Mouse (Mus musculus) neural tube, embryonic 14.5 days (tissue): ENCODE measurements around the gene Usp11. TPM values are rescaled to one million over a fixed set of nuclear protein-coding genes. Genes with fewer than 3 reads are reported as not detected.
"Not testable (repeated sequence)": the region's sequence is repeated elsewhere in the genome, so short reads cannot be mapped to it uniquely, and the experiment has no call there.

ENCODE experiments used
- ATAC-seq: fragments of 200-750 bp; cut with Nextera tagmentation; 2 replicates; pipeline ENCODE4 v1.8.0; 2017; ENCODE audit warnings: low read depth, mild to moderate bottlenecking, moderate TSS enrichment, moderate library complexity
- H3K27ac ChIP-seq: fragments of 300-500 bp; sonication (generic); 2 replicates; pipeline ENCODE4 v1.5.1; 2014; ENCODE audit warnings: low read depth, mild to moderate bottlenecking, control low read depth, low read length, moderate library complexity, mixed read lengths
- H3K27me3 ChIP-seq: fragments of 300-500 bp; sonication (generic); 2 replicates; pipeline ENCODE4 v1.6.1; 2014; ENCODE audit warnings: low read length; ENCODE audit not compliant: control insufficient read depth, insufficient read depth
- H3K36me3 ChIP-seq: fragments of 300-500 bp; sonication (generic); 2 replicates; pipeline ENCODE4 v1.6.1; 2014; ENCODE audit warnings: low read length, mixed read lengths; ENCODE audit not compliant: control insufficient read depth, insufficient read depth
- H3K4me1 ChIP-seq: fragments of 300-500 bp; sonication (generic); 2 replicates; pipeline ENCODE4 v1.6.1; 2014; ENCODE audit warnings: low read length; ENCODE audit not compliant: control insufficient read depth, insufficient read depth
- H3K4me2 ChIP-seq: fragments of 300-500 bp; sonication (generic); 2 replicates; pipeline ENCODE4 v1.6.1; 2014; ENCODE audit warnings: mild to moderate bottlenecking, low read depth, low read length, control low read depth
- H3K4me3 ChIP-seq: fragments of 300-500 bp; sonication (generic); 2 replicates; pipeline ENCODE4 v1.5.1; 2014; ENCODE audit warnings: low read depth, low read length, control low read depth, mixed read lengths
- H3K9ac ChIP-seq: fragments of 300-500 bp; sonication (generic); replicated peaks from 2 replicates; pipeline ENCODE4 v1.6.1; 2014; ENCODE audit warnings: low read depth, mild to moderate bottlenecking, control low read depth, low read length, mixed read lengths
- H3K9me3 ChIP-seq: fragments of 300-500 bp; sonication (generic); 2 replicates; pipeline ENCODE4 v1.6.1; 2016; ENCODE audit warnings: low read length; ENCODE audit not compliant: control insufficient read depth
- WGBS: fragments of 180-500 bp; shearing (Covaris S2); extraction: QIAGEN DNeasy Blood & Tissue Kit; methylation state at CpG from one replicate; pipeline ENCODE4 v1.1.7; 2014; 5-methylcytosine and 5-hydroxymethylcytosine counted together
- polyA plus RNA-seq: library from polyadenylated mRNA; unstranded; fragments of >200 nt; fragmentation: Nextera tagmentation; extraction: Ambion mirVana; gene quantifications from 2 replicates; pipeline ENCODE4 v1.2.1, GENCODE M21; 2014

Usp11 gene
- polyA plus RNA-seq, 1 experiment from 2014 or later, result 85.9 TPM

DNA sequence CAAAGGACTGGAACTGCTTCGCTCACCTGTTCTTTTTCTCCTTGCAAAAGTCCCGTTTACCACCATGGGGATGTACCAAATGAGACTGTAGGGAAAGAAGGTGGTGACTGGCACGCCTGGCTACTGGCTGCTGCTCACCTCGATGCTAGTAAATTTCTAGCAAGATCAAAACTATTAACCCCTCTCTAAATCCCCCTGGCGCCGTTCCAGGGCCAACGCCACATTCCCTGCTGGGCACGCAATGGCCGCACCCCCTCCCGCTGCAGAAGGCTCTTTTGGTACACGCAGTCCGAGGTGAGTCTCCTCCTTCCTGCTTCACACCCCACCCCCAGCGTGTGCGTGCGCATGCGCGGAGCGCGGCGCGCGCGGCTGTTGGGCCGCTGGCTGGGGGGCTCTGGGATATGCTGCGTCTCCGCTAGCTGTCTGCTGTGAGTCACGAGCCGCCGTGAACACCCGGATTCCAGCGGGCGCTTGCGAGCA lies 15.6 kb upstream of the Usp11 start:
- Histone ChIP-seq H3K4me1 (0 out of 2 replicates have a peak, but pooled peaks cover 4% of the 10 kb centered on the region), H3K4me2 (peak overlapping the region; percentile 56), H3K9ac (peak overlapping the region; percentile 71), H3K9me3 (no peaks in the 10 kb centered on the region), H3K36me3 (no peaks in the 10 kb centered on the region; the same call in none of the 2 replicates), H3K27ac (peak overlapping the region; percentile 90), H3K27me3 (no peaks in the 10 kb centered on the region), H3K4me3 (peak overlapping the region; percentile 62)
- peak; percentile 94 for ATAC-seq
- 19% methylated on average over 26 of the region's 33 CpGs for WGBS

DNA sequence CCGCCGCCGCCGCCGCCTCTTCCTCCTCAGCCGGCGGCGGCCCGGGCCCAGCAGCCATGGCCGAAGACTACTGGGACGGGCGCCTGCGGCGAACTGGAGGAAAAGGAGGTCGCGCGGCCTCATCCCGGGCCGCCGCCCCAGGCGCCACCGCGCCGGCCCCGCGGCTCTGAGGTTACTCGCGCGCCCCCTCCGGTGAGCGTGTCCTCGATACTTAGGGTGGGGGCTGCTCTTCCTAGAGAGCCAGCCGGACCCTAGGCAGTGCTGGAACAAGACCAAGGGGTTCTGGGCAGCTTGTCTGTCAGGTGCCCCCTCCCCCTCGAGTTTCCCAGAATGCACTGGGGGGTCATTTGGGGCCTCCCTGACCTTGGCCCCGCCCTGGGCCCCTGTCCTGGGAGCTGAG lies 15.1 kb upstream of the Usp11 start:
- peak overlapping the region; percentile 90 for H3K27ac ChIP-seq
- ATAC-seq, result peak; percentile 59
- no peaks in the 10 kb centered on the region for H3K9me3 ChIP-seq
- WGBS, result 12% methylated on average over 18 of the region's 35 CpGs
- peak overlapping the region; percentile 56 for H3K4me2 ChIP-seq
- peak overlapping the region; percentile 62 for H3K4me3 ChIP-seq
- no peaks in the 10 kb centered on the region for H3K27me3 ChIP-seq
- H3K36me3 ChIP-seq, result no peaks in the 10 kb centered on the region; the same call in 1 of the 2 replicates
- H3K4me1 ChIP-seq, result 0 out of 2 replicates have a peak, but pooled peaks cover 4% of the 10 kb centered on the region
- peak overlapping the region; percentile 71 for H3K9ac ChIP-seq

DNA sequence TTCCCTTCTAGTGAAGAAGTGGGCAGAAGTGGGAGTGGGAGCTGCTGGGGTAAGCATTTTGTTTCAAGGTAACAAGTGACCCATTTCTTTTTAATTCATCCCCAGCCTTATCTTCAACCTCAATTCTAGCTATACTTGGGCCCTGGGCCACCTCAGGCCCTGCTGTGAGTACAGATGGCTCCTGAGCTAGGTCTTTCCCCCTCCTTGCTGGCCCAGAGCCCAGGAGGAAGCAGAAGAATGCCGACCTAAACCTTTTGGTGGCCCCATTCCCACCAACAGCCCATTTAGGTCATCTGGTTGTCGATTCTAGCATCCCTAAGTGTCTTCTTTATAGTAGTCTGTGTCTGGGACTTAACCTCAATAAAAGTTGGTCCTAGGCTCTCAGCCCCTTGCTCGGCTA lies 12.1 kb upstream of the Usp11 start:
- Histone ChIP-seq H3K27me3 (no peaks in the 10 kb centered on the region), H3K36me3 (peaks cover 3% of the 10 kb centered on the region; the same call in 1 of the 2 replicates), H3K4me1 (0 out of 2 replicates have a peak, but pooled peaks cover 4% of the 10 kb centered on the region), H3K9ac (no peak overlapping the region), H3K4me2 (no peak overlapping the region), H3K9me3 (no peaks in the 10 kb centered on the region), H3K27ac (no peak overlapping the region), H3K4me3 (no peak overlapping the region)
- WGBS, result 73% methylated on average over 3 of the region's 3 CpGs
- no peak for ATAC-seq

DNA sequence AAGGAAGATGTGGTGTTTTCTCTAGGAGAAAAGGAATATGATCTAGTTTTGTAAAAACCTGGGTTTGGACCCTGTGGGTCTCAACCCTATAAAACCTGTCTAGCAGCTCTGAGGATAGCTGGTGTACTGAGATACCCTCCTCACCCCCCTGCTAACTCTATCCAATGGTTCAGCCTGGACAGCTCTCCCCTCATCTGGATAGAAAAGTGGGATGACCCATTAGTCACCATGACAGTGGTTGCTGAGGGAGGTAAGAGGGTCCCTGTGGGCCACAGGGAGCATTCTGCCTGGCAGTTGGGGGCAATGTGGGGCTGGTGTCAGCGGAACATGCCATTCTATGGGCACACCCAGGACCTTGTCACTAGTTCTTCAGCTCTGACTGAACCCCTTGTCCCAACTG lies 11.1 kb upstream of the Usp11 start:
- Histone ChIP-seq H3K27me3 (no peaks in the 10 kb centered on the region), H3K9me3 (no peaks in the 10 kb centered on the region), H3K27ac (no peak overlapping the region), H3K4me1 (0 out of 2 replicates have a peak, but pooled peaks cover 4% of the 10 kb centered on the region), H3K4me3 (no peak overlapping the region), H3K4me2 (no peak overlapping the region), H3K36me3 (peaks cover 3% of the 10 kb centered on the region; the same call in 1 of the 2 replicates), H3K9ac (no peak overlapping the region)
- WGBS, result 82% methylated on average over 1 of the region's 1 CpGs
- ATAC-seq, result no peak

DNA sequence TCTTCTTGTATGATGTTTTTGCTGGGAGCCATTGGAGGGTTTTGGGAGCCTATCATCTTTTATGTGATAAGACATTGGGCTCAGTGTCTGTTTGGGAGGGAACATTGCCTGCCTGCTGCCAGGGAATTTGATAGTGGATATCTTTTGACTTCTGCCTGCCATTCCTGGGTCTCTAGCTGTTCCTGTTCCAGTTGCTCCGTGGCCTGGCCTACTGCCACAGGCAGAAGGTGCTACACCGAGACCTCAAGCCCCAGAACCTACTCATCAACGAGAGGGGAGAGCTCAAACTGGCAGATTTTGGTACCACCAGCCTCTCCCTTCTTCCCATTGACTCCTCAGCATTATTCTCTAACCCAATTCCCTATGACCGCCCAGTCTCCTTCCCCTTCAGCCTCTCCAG lies 7.9 kb upstream of the Usp11 start:
- Histone ChIP-seq H3K9ac (no peak overlapping the region), H3K36me3 (peaks cover 3% of the 10 kb centered on the region; the same call in 1 of the 2 replicates), H3K4me2 (no peak overlapping the region), H3K4me3 (no peak overlapping the region), H3K4me1 (no peaks in the 10 kb centered on the region), H3K27me3 (no peaks in the 10 kb centered on the region), H3K9me3 (no peaks in the 10 kb centered on the region), H3K27ac (no peak overlapping the region)
- no peak for ATAC-seq
- WGBS, result 94% methylated on average over 4 of the region's 4 CpGs

DNA sequence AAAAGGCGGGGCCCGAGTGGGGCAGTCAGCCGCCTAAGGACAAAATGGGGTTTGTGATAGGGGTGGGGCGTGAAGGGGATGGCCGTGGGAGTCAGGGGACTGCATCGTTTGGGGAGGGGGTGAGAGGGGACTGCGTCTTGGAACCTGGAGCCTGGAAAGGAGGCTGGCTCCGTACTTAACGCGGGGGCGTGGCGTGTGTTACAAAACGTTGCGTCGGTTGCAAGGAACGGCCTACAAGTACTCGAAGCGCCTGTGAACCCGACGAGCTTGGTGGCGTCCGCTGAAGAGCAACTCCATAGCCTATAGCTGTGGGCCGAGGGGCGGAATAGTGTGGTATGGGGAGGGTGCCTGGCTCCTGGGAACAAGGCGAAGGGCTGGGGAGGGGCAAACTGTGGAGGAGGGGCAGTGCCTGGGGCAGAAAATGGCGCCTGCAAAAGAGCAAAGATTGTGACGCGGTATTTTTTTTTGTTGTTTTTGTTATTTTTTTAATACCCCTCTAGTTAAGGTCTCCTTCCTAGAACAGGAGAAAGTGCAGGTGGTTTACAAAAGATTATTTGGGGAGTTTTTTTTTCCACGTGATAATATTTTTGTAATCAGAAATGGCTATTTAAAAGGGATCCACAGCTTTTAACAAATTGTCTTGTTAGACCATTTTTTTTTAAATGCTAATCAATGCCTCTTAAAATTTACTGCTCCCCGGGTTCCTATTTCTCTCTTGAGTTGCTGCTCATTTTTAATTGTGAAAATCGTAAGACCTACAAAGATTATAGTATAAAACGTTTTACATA lies 783 bp downstream of the Usp11 start:
- H3K4me1 ChIP-seq, result no peaks in the 10 kb centered on the region
- WGBS, result 10% methylated on average over 31 of the region's 32 CpGs
- peak; percentile 92 for ATAC-seq

DNA sequence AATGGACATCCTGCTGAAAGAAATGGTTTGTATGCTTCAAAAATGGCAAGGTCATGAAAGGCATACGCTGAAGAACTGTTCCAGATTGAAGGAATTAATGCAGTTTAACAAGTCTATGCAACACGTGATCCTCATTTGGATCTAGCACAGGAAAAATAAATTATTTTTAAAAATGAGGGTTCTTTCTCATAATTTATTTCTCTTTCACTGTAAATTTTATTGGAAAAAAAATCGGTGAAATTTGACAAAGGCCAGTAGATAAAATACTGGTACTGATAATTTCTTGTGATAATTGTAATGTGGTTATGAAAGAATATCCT lies 1.3 kb downstream of the Usp11 start:
- Histone ChIP-seq H3K4me1 (no peaks in the 10 kb centered on the region), H3K4me2 (peak overlapping the region; percentile 38), H3K9ac (no peak overlapping the region), H3K27ac (no peak overlapping the region), H3K4me3 (peak overlapping the region; percentile 58), H3K36me3 (no peaks in the 10 kb centered on the region), H3K27me3 (no peaks in the 10 kb centered on the region), H3K9me3 (no peaks in the 10 kb centered on the region)
- no peak for ATAC-seq
- WGBS, result 34% methylated on average over 3 of the region's 3 CpGs

More for the DNA sequence above, 783 bp downstream of the Usp11 start:
- Histone ChIP-seq H3K4me2 (peak overlapping the region; percentile 38), H3K27me3 (no peaks in the 10 kb centered on the region), H3K27ac (peak overlapping the region; percentile 90), H3K9ac (peak overlapping the region; percentile 68), H3K36me3 (no peaks in the 10 kb centered on the region), H3K9me3 (no peaks in the 10 kb centered on the region), H3K4me3 (peak overlapping the region; percentile 58)

DNA sequence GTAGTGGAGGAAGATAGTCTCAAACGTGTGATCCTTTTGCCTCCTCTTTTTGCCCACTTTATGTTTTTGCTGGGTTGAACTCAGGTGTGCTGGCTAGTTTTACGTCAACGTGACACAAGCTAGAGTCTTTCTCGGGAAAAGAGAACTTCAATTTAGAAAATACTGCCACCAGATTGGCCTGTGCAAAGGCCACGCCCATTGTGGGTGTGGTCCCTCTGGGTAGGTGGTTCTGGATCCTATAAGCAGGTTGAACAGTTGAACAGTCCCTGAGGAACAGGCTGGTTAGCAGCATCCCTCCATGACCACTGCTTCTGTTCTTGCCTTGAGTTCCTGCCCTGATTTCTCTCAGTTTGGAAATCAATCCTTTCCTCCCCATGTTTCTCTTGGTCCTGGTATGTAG lies 25.0 kb downstream of the Usp11 start:
- Histone ChIP-seq H3K9me3 (no peaks in the 10 kb centered on the region), H3K27me3 (no peaks in the 10 kb centered on the region), H3K27ac (no peak overlapping the region), H3K4me3 (no peak overlapping the region), H3K4me1 (no peaks in the 10 kb centered on the region), H3K4me2 (no peak overlapping the region), H3K36me3 (no peaks in the 10 kb centered on the region), H3K9ac (no peak overlapping the region)
- 86% methylated on average over 5 of the region's 5 CpGs for WGBS
- ATAC-seq, result no peak

DNA sequence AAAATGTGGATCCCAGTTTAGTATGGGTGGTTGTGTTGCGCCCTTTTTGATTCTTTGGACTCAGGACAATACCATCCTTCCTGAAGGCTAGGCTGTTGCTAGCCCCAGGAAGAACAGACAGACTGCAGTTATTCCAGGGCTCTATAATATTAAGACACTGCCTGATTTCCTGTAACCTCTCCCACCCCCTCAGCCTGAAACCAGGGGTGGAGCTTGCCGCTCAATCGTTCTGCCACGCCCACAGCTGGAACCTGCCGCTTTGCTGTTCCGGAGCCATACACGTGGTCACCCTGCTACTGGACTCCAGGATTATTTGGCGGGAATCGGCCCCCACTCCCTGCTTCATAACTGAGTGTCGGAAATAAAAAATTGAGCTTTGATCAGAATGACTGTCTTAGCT lies 26.3 kb downstream of the Usp11 start:
- not testable (repeated sequence) for H3K4me1 ChIP-seq, H3K4me3 ChIP-seq, H3K9me3 ChIP-seq, H3K27me3 ChIP-seq, H3K9ac ChIP-seq, H3K4me2 ChIP-seq, H3K36me3 ChIP-seq, ATAC-seq, H3K27ac ChIP-seq
- WGBS, result 46% methylated on average over 10 of the region's 10 CpGs
